Mouse (Mus musculus): ENCODE measurements around the gene Id1. TPM values are rescaled to one million over a fixed set of nuclear protein-coding genes. Genes with fewer than 3 reads are reported as not detected.

Id1 gene
- total and polyA plus RNA-seq, 3 experiments: 0.93 TPM; not detected in 2

DNA sequence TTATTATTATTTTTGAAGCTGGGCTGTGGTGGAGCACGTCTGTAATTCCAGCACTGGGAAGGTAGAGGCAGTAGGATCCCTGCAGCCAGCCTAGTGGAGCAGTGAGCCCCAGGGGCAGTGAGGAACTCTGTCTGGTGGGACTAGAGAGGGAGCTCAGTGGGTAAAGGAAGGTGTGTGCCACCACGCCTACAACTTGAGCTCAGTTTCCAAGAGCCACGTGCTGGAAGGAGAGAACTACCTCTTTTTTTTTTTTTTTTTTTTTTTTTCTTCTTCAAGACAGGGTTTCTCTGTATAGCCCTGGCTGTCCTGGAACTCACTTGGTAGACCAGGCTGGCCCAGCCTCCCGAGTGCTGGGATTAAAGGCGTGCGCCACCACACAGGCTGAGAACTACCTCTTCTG, 27.3 kb downstream of the Id1 start:
- peak; percentile 59; the same call in 1 of the 2 replicates for TF ChIP-seq ZNF384 (IDR thresholded peaks at IDR 0.05; ENCODE audit: low read depth, low read length)
- no peak for TF ChIP-seq TBP (conservative IDR thresholded peaks at IDR 0.05; ENCODE audit: low read depth, low read length)
- TF ChIP-seq TCF12 (IDR thresholded peaks at IDR 0.05; ENCODE audit: low read depth, low read length): no peak
- TF ChIP-seq MEF2A (IDR thresholded peaks at IDR 0.05; ENCODE audit: borderline replicate concordance, low read depth, low read length): no peak
- TF ChIP-seq ZKSCAN1 (IDR thresholded peaks at IDR 0.05; ENCODE audit: borderline replicate concordance, low read depth, low read length): no peak
- no peak for TF ChIP-seq MAZ (IDR thresholded peaks at IDR 0.05; ENCODE audit: low read depth, low read length)
- no peak for TF ChIP-seq USF1 (IDR thresholded peaks at IDR 0.05; ENCODE audit: low read depth, low read length)
- no peak overlapping the region for H3K27ac ChIP-seq (ENCODE audit: insufficient read depth, low read depth)
- H3K27me3 ChIP-seq (replicated peaks): peaks cover 56% of the 10 kb centered on the region
- no peaks in the 10 kb centered on the region for H3K36me3 ChIP-seq (replicated peaks in 1 of 2; ENCODE audit: control insufficient read depth in 1 of 2, insufficient read depth in 1 of 2, low read length in 1 of 2)
- H3K9ac ChIP-seq (ENCODE audit: insufficient read depth, low read depth): no peak overlapping the region
- no peak overlapping the region for H3K4me2 ChIP-seq (ENCODE audit: insufficient read depth, low read depth, poor library complexity, severe bottlenecking)
- DNase-seq (ENCODE audit: extremely low read depth): no peak
- in situ Hi-C loops (cut with MboI; ENCODE audit: low pct_ligation_motif_present, low pct_unique_long_range_greater_than_20kb, low sequenced_read_pairs) (no loop called here), dilution Hi-C loops (cut with MboI; ENCODE audit: extremely low pct_ligation_motif_present, extremely low pct_unique_long_range_greater_than_20kb, low sequenced_read_pairs) (no loop called here)
- no peaks in the 10 kb centered on the region for H3K79me2 ChIP-seq (replicated peaks; ENCODE audit: control insufficient read depth, extremely low read depth, insufficient read depth, poor library complexity, severe bottlenecking)
- no peaks in the 10 kb centered on the region for H3K9me3 ChIP-seq (replicated peaks; ENCODE audit: low read length)
- H3K4me1 ChIP-seq (ENCODE audit: control insufficient read depth in 1 of 2, insufficient read depth in 2 of 2): peaks cover 0 to 28% of the 10 kb centered on the region in 2 experiments; a peak in 2 of 4 replicates
- H3K4me3 ChIP-seq (replicated peaks in 1 of 3; ENCODE audit: low read depth in 2 of 3, low read length in 2 of 3, poor library complexity in 1 of 3): no peak overlapping the region

- in situ Hi-C loops (cut with MboI; ENCODE audit: low pct_ligation_motif_present, low pct_unique_long_range_greater_than_20kb, low sequenced_read_pairs): no loop called here
- no peak for DNase-seq (ENCODE audit: extremely low read depth)
These were observed 28.4 kb downstream of the Id1 start for GRCm38 (mm10) chr2:152764172-152765044.

More at GRCm38 (mm10) chr2:152764172-152765044, 28.4 kb downstream of the Id1 start:
- TF ChIP-seq USF1 (IDR thresholded peaks at IDR 0.05; ENCODE audit: low read depth, low read length) (no peak), MAFK (IDR thresholded peaks at IDR 0.05; ENCODE audit: insufficient replicate concordance, low read length) (no peak), CHD1 (IDR thresholded peaks at IDR 0.05; ENCODE audit: low read depth, low read length) (no peak), HCFC1 (IDR thresholded peaks at IDR 0.05; ENCODE audit: low read depth, low read length) (no peak), ZC3H11A (IDR thresholded peaks at IDR 0.05; ENCODE audit: low read depth, low read length) (no peak), GABPA (IDR thresholded peaks at IDR 0.05; ENCODE audit: insufficient replicate concordance, low read depth, low read length) (no peak), SMC3 (IDR thresholded peaks at IDR 0.05; ENCODE audit: low read depth, low read length) (no peak), JUN (IDR thresholded peaks at IDR 0.05; ENCODE audit: insufficient read depth, low read depth, low read length) (no peak), MXI1 (IDR thresholded peaks at IDR 0.05; ENCODE audit: low read depth, low read length) (no peak), E2F4 (IDR thresholded peaks at IDR 0.05; ENCODE audit: insufficient replicate concordance, low read depth, low read length) (no peak), ETS1 (conservative IDR thresholded peaks at IDR 0.05; ENCODE audit: low read depth, low read length) (no peak)
- Histone ChIP-seq H3K27me3 (replicated peaks) (peaks cover 47% of the 10 kb centered on the region), H3K9me3 (replicated peaks; ENCODE audit: low read length) (no peaks in the 10 kb centered on the region), H3K36me3 (replicated peaks in 1 of 2; ENCODE audit: control insufficient read depth in 1 of 2, insufficient read depth in 1 of 2, low read length in 1 of 2) (no peaks in the 10 kb centered on the region), H3K9ac (ENCODE audit: insufficient read depth, low read depth) (no peak overlapping the region), H3K4me1 (ENCODE audit: control insufficient read depth in 1 of 2, insufficient read depth in 2 of 2) (peaks cover 0 to 28% of the 10 kb centered on the region in 2 experiments; a peak in 2 of 4 replicates), H3K4me3 (replicated peaks in 1 of 3; ENCODE audit: low read depth in 2 of 3, low read length in 2 of 3, poor library complexity in 1 of 3) (no peak overlapping the region), H3K4me2 (ENCODE audit: insufficient read depth, low read depth, poor library complexity, severe bottlenecking) (no peak overlapping the region), H3K27ac (ENCODE audit: insufficient read depth, low read depth) (no peak overlapping the region), H3K79me2 (replicated peaks; ENCODE audit: control insufficient read depth, extremely low read depth, insufficient read depth, poor library complexity, severe bottlenecking) (no peaks in the 10 kb centered on the region)
- dilution Hi-C loops (cut with MboI; ENCODE audit: extremely low pct_ligation_motif_present, extremely low pct_unique_long_range_greater_than_20kb, low sequenced_read_pairs): no loop called here
